Mouse (Mus musculus): Measurements from ENCODE around the gene Zbed5.

GRCm38 (mm10) chr5:129895198-129896088 lies at the start of gene Zbed5:
- TF ChIP-seq TAL1 (IDR thresholded peaks at IDR 0.05; ENCODE audit: low read length): no peak
- TF ChIP-seq GATA1 (IDR thresholded peaks at IDR 0.05; ENCODE audit: low read length): no peak
